Mouse (Mus musculus) neural tube, embryonic 11.5 days (tissue): Measurements from ENCODE around the gene AC129217.1. TPM values are rescaled to one million over a fixed set of nuclear protein-coding genes. Genes with fewer than 3 reads are reported as not detected.
A peak's percentile ranks its signal among the peaks of the same experiment; 100 is the strongest.
"Not testable (repeated sequence)": the region's sequence is repeated elsewhere in the genome, so short reads cannot be mapped to it uniquely, and the experiment has no call there.

Source experiments
- ATAC-seq: fragments of 200-750 bp; cut with Nextera tagmentation; 2 replicates; pipeline ENCODE4 v1.8.0; 2017; ENCODE audit warnings: moderate number of reproducible peaks, mild to moderate bottlenecking, moderate TSS enrichment, moderate library complexity; ENCODE audit not compliant: insufficient read depth, low FRiP score, low TSS enrichment
- DNase-seq: peaks from one replicate; pipeline ENCODE4 v3.0.0-alpha.2; 2015; ENCODE audit warnings: low spot score
- H3K27ac ChIP-seq: fragments of 300-500 bp; sonication (generic); 2 replicates; pipeline ENCODE4 v1.5.1; 2014; ENCODE audit warnings: low read depth, mild to moderate bottlenecking, low read length
- H3K27me3 ChIP-seq: fragments of 300-500 bp; sonication (generic); 2 replicates; pipeline ENCODE4 v1.6.1; 2014; ENCODE audit warnings: mild to moderate bottlenecking, low read length, mixed read lengths; ENCODE audit not compliant: control insufficient read depth, insufficient read depth
- H3K36me3 ChIP-seq: fragments of 300-500 bp; sonication (generic); 2 replicates; pipeline ENCODE4 v1.6.1; 2014; ENCODE audit warnings: mild to moderate bottlenecking, low read length, moderate library complexity, mixed read lengths; ENCODE audit not compliant: control insufficient read depth, insufficient read depth
- H3K4me1 ChIP-seq: fragments of 300-500 bp; sonication (generic); 2 replicates; pipeline ENCODE4 v1.6.1; 2014; ENCODE audit warnings: low read length, mixed read lengths; ENCODE audit not compliant: control insufficient read depth, insufficient read depth
- H3K4me2 ChIP-seq: fragments of 300-500 bp; sonication (generic); 2 replicates; pipeline ENCODE4 v1.6.1; 2014; ENCODE audit warnings: low read depth, mild to moderate bottlenecking, moderate library complexity
- H3K4me3 ChIP-seq: fragments of 300-500 bp; sonication (generic); 2 replicates; pipeline ENCODE4 v1.5.1; 2014; ENCODE audit warnings: low read depth, low read length
- H3K9ac ChIP-seq: fragments of 300-500 bp; sonication (generic); 2 replicates; pipeline ENCODE4 v1.6.1; 2014; ENCODE audit warnings: mild to moderate bottlenecking, low read length
- H3K9me3 ChIP-seq: fragments of 300-500 bp; sonication (generic); 2 replicates; pipeline ENCODE4 v1.6.1; 2016; ENCODE audit warnings: low read length; ENCODE audit not compliant: control insufficient read depth
- WGBS: fragments of 180-500 bp; shearing (Covaris S2); extraction: QIAGEN DNeasy Blood & Tissue Kit; methylation state at CpG from one replicate; pipeline ENCODE4 v1.1.7; 2014; 5-methylcytosine and 5-hydroxymethylcytosine counted together
- polyA plus RNA-seq: library from polyadenylated mRNA; unstranded; fragments of >200 nt; fragmentation: Nextera tagmentation; extraction: Ambion mirVana; gene quantifications from 2 replicates; pipeline ENCODE4 v1.2.1, GENCODE M21; 2014

AC129217.1 gene
- polyA plus RNA-seq, 1 experiment from 2014 or later, result not detected

GRCm38 (mm10) chr19:8850402-8850901 lies 20.9 kb downstream of the AC129217.1 start, which contains the start of gene Lrrn4cl:
Gene Lrrn4cl (plus strand): TSS chr19:8850768.
- Histone ChIP-seq H3K27ac (no peak within 1 kb of the TSS), H3K9ac (peak within 1 kb of the TSS; percentile 32; the same call in 1 of the 2 replicates), H3K4me1 (no peaks in the 10 kb centered on the region), H3K4me3 (no peak within 1 kb of the TSS), H3K9me3 (no peaks in the 10 kb centered on the region), H3K27me3 (no peaks in the 10 kb centered on the region), H3K4me2 (no peak within 1 kb of the TSS), H3K36me3 (peaks cover 5% of the 10 kb centered on the region)
- no peak for ATAC-seq
- WGBS, result 49% methylated on average over 7 of the region's 7 CpGs
- peak; percentile 31 for DNase-seq

- Histone ChIP-seq H3K36me3 (peaks cover 2% of the 10 kb centered on the region), H3K9me3 (no peaks in the 10 kb centered on the region), H3K4me3 (no peak overlapping the region), H3K9ac (no peak overlapping the region), H3K27me3 (no peaks in the 10 kb centered on the region), H3K4me2 (no peak overlapping the region), H3K4me1 (no peaks in the 10 kb centered on the region), H3K27ac (no peak overlapping the region)
- ATAC-seq, result no peak
- WGBS, result 56% methylated on average over 7 of the region's 7 CpGs
- no peak for DNase-seq
These were observed 22.1 kb downstream of the AC129217.1 start for GRCm38 (mm10) chr19:8851639-8852038.

DNA sequence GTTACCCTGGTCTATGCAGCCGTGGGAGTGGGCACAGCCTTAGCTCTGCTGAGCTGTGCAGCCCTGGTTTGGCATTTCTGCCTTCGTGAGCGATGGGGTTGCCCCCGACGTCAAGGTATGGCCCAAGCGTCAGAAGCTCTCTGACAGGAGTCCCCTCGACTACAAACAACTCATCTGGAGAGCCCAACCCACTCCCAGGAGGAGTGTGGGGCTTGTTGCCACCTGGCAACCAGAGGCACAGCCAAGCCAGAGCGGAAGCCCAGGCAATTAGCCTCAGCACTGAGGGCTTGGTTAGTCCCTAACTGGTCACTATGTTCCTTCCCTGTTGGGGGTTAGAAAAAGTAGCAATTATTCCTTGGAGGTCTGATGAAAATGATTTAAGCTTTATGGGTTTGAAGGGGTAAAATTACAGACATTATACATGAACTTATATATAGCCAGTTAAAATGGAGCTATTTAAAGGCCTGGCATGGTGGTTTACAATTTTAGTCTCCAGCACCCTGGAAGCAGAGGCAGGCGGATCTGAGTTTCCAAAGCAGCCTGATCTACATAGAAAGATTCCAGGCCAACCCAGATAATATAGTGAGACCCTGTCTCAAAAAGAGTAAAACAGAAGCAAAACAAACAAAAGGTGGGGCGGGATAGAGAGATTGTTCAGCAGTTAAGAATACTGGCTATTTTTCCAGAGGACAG lies 22.8 kb downstream of the AC129217.1 start:
- H3K9ac ChIP-seq, result no peak overlapping the region
- no peaks in the 10 kb centered on the region; the same call in 1 of the 2 replicates for H3K36me3 ChIP-seq
- no peaks in the 10 kb centered on the region for H3K4me1 ChIP-seq
- DNase-seq, result no peak
- H3K9me3 ChIP-seq, result no peaks in the 10 kb centered on the region
- no peak for ATAC-seq
- H3K4me3 ChIP-seq, result no peak overlapping the region
- no peak overlapping the region for H3K4me2 ChIP-seq
- H3K27ac ChIP-seq, result no peak overlapping the region
- WGBS, result 58% methylated on average over 10 of the region's 10 CpGs
- no peaks in the 10 kb centered on the region for H3K27me3 ChIP-seq

DNA sequence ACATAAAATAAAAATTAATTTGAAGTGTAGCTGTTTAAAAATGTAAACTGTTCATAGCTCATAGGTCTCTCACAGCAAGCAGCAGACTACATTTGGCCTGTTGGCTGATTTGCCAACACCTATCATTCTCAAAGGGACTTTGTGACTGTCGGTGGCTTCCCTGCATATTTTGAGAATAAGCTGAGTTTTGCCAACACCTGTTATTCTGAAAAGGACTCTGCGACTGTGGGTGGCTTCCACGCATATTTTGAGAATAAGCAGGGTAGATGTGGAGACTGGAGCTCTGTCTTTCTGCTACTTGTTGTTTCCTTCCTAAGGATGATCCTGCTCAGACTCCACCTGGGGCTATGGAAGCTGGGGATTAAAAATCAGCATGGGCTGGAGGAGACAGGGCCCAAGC lies 23.5 kb downstream of the AC129217.1 start:
- Histone ChIP-seq H3K27me3 (no peaks in the 10 kb centered on the region), H3K4me1 (no peaks in the 10 kb centered on the region), H3K9me3 (no peaks in the 10 kb centered on the region), H3K4me2 (no peak overlapping the region), H3K36me3 (no peaks in the 10 kb centered on the region; the same call in 1 of the 2 replicates), H3K4me3 (no peak overlapping the region), H3K27ac (no peak overlapping the region), H3K9ac (no peak overlapping the region)
- DNase-seq (no peak), ATAC-seq (no peak)
- WGBS, result 85% methylated on average over 3 of the region's 3 CpGs

- H3K9ac ChIP-seq, result no peak overlapping the region
- no peaks in the 10 kb centered on the region for H3K27me3 ChIP-seq
- DNase-seq (peak; percentile 45), ATAC-seq (no peak)
- H3K4me3 ChIP-seq, result no peak overlapping the region
- no peaks in the 10 kb centered on the region for H3K4me1 ChIP-seq
- H3K9me3 ChIP-seq, result no peaks in the 10 kb centered on the region
- WGBS, result 53% methylated on average over 4 of the region's 4 CpGs
- H3K4me2 ChIP-seq, result no peak overlapping the region
- H3K27ac ChIP-seq, result no peak overlapping the region
- no peaks in the 10 kb centered on the region for H3K36me3 ChIP-seq
These were observed 28.1 kb downstream of the AC129217.1 start for GRCm38 (mm10) chr19:8857689-8858088.

- Histone ChIP-seq H3K4me2 (no peak overlapping the region), H3K9me3 (no peaks in the 10 kb centered on the region), H3K36me3 (no peaks in the 10 kb centered on the region), H3K27ac (no peak overlapping the region), H3K4me3 (no peak overlapping the region), H3K27me3 (no peaks in the 10 kb centered on the region), H3K4me1 (no peaks in the 10 kb centered on the region), H3K9ac (no peak overlapping the region)
- DNase-seq (no peak), ATAC-seq (no peak)
- 19% methylated on average over 1 of the region's 1 CpGs for WGBS
These were observed 29.4 kb downstream of the AC129217.1 start for GRCm38 (mm10) chr19:8859018-8859417.

GRCm38 (mm10) chr19:8864265-8864664 lies 34.7 kb downstream of the AC129217.1 start:
- H3K27me3 ChIP-seq, result no peaks in the 10 kb centered on the region
- H3K4me2 ChIP-seq, result no peak overlapping the region
- no peaks in the 10 kb centered on the region for H3K36me3 ChIP-seq
- no peak overlapping the region for H3K4me3 ChIP-seq
- H3K27ac ChIP-seq, result no peak overlapping the region
- no peak overlapping the region for H3K9ac ChIP-seq
- no peaks in the 10 kb centered on the region for H3K4me1 ChIP-seq
- WGBS, result 87% methylated on average over 6 of the region's 6 CpGs
- no peaks in the 10 kb centered on the region for H3K9me3 ChIP-seq
- DNase-seq (no peak), ATAC-seq (no peak)

DNA sequence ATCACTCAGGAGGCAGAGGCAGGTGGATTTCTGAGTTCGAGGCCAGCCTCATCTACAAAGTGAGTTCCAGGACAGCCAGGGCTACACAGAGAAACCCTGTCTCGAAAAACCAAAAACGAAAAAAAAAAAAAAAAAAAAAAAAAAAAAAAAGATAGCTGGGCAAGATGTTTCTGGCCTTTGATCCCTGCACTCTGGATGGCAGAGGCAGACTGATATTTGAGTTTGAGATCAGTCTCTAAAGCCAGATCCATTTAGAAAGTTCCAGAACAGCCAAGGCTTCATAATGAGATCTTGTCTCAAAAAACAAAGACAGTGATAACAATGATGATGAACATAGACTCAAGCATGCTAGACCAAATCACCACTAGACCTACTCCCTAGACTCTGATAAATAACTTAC lies 40.8 kb downstream of the AC129217.1 start:
- 81% methylated on average over 3 of the region's 3 CpGs for WGBS
- not testable (repeated sequence) for ATAC-seq, H3K4me3 ChIP-seq, H3K27me3 ChIP-seq, H3K27ac ChIP-seq, DNase-seq, H3K4me2 ChIP-seq, H3K9me3 ChIP-seq, H3K4me1 ChIP-seq
- Histone ChIP-seq H3K9ac (0 out of 2 replicates have a peak overlapping the region, but pooled peaks have one; percentile 44), H3K36me3 (peaks cover 12% of the 10 kb centered on the region)

GRCm38 (mm10) chr19:8870838-8871237 lies 41.3 kb downstream of the AC129217.1 start:
- H3K4me1 ChIP-seq, result peaks cover 6% of the 10 kb centered on the region
- H3K27me3 ChIP-seq, result no peaks in the 10 kb centered on the region
- peaks cover 14% of the 10 kb centered on the region for H3K36me3 ChIP-seq
- no peak overlapping the region; the same call in 1 of the 2 replicates for H3K27ac ChIP-seq
- peak; percentile 48; the same call in 1 of the 2 replicates for ATAC-seq
- DNase-seq, result no peak
- no peaks in the 10 kb centered on the region for H3K9me3 ChIP-seq
- peak overlapping the region; percentile 44 for H3K9ac ChIP-seq
- H3K4me3 ChIP-seq, result peak overlapping the region; percentile 100
- WGBS, result 67% methylated on average over 9 of the region's 9 CpGs
- H3K4me2 ChIP-seq, result peak overlapping the region; percentile 72
